Mouse (Mus musculus): ENCODE results near the gene Klk12. TPM values are rescaled to one million over a fixed set of nuclear protein-coding genes. Genes with fewer than 3 reads are reported as not detected.

Klk12 gene
- total and polyA plus RNA-seq, 3 experiments: not detected

- TF ChIP-seq POLR2A (IDR thresholded peaks at IDR 0.05; ENCODE audit: insufficient read depth, low read depth, low read length): no peak
- TF ChIP-seq EP300 (IDR thresholded peaks at IDR 0.05; ENCODE audit: insufficient read depth, low read depth, low read length): no peak
- TF ChIP-seq CTCF (IDR thresholded peaks at IDR 0.05): no peak
- DNase-seq: peak in 1 of 2 experiments; percentile 0
- Histone ChIP-seq H3K27me3 (ENCODE audit: control insufficient read depth, insufficient read depth, low read length) (no peaks in the 10 kb centered on the region), H3K4me1 (ENCODE audit: control insufficient read depth, insufficient read depth, low read length) (no peaks in the 10 kb centered on the region), H3K9ac (ENCODE audit: low read depth, low read length) (no peak overlapping the region), H3K27ac (no peak overlapping the region), H3K4me3 (no peak overlapping the region), H3K79me2 (replicated peaks; ENCODE audit: control insufficient read depth, insufficient read depth, low read length) (no peaks in the 10 kb centered on the region), H3K36me3 (ENCODE audit: control insufficient read depth, insufficient read depth, low read length) (no peaks in the 10 kb centered on the region)
- intact Hi-C loops (cut with DNase I): no loop called here
- 94% methylated on average over 6 of the region's 6 CpGs for WGBS
Measured at GRCm38 (mm10) chr7:43771916-43772315, 3.2 kb downstream of the Klk12 start.

GRCm38 (mm10) chr7:43772901-43773300, 4.2 kb downstream of the Klk12 start:
- Histone ChIP-seq H3K4me1 (ENCODE audit: control insufficient read depth, insufficient read depth, low read length) (no peaks in the 10 kb centered on the region), H3K4me3 (no peak overlapping the region), H3K36me3 (ENCODE audit: control insufficient read depth, insufficient read depth, low read length) (no peaks in the 10 kb centered on the region), H3K27me3 (ENCODE audit: control insufficient read depth, insufficient read depth, low read length) (no peaks in the 10 kb centered on the region), H3K27ac (no peak overlapping the region), H3K79me2 (replicated peaks; ENCODE audit: control insufficient read depth, insufficient read depth, low read length) (no peaks in the 10 kb centered on the region), H3K9ac (ENCODE audit: low read depth, low read length) (no peak overlapping the region)
- intact Hi-C loops (cut with DNase I): no loop called here
- 63% methylated on average over 3 of the region's 3 CpGs for WGBS
- TF ChIP-seq POLR2A (IDR thresholded peaks at IDR 0.05; ENCODE audit: insufficient read depth, low read depth, low read length) (no peak), CTCF (IDR thresholded peaks at IDR 0.05) (no peak), EP300 (IDR thresholded peaks at IDR 0.05; ENCODE audit: insufficient read depth, low read depth, low read length) (no peak)
- DNase-seq: peak in 1 of 2 experiments; percentile 0

- no peak for DNase-seq
- H3K36me3 ChIP-seq (ENCODE audit: control insufficient read depth, insufficient read depth, low read length): no peaks in the 10 kb centered on the region
- H3K9ac ChIP-seq (ENCODE audit: low read depth, low read length): no peak within 1 kb of the TSS
- no peaks in the 10 kb centered on the region for H3K27me3 ChIP-seq (ENCODE audit: control insufficient read depth, insufficient read depth, low read length)
- H3K79me2 ChIP-seq (replicated peaks; ENCODE audit: control insufficient read depth, insufficient read depth, low read length): no peaks in the 10 kb centered on the region
- intact Hi-C loops (cut with DNase I): no loop called here
- no peak for TF ChIP-seq EP300 (IDR thresholded peaks at IDR 0.05; ENCODE audit: insufficient read depth, low read depth, low read length)
- H3K4me1 ChIP-seq (ENCODE audit: control insufficient read depth, insufficient read depth, low read length): no peaks in the 10 kb centered on the region
- H3K4me3 ChIP-seq: no peak within 1 kb of the TSS
- no peak within 1 kb of the TSS for H3K27ac ChIP-seq
- 92% methylated on average over 5 of the region's 5 CpGs for WGBS
Measured at GRCm38 (mm10) chr7:43774364-43774763, 5.7 kb downstream of the Klk12 start, which contains the start of gene Klk11. Gene Klk11 (plus strand): TSS chr7:43774604.

- no peak overlapping the region for H3K27ac ChIP-seq
- H3K4me3 ChIP-seq: no peak overlapping the region
- DNase-seq: peak in 1 of 2 experiments; percentile 1
- H3K27me3 ChIP-seq (ENCODE audit: control insufficient read depth, insufficient read depth, low read length): no peaks in the 10 kb centered on the region
- no peaks in the 10 kb centered on the region for H3K4me1 ChIP-seq (ENCODE audit: control insufficient read depth, insufficient read depth, low read length)
- H3K9ac ChIP-seq (ENCODE audit: low read depth, low read length): no peak overlapping the region
- 72% methylated on average over 6 of the region's 6 CpGs for WGBS
- H3K79me2 ChIP-seq (replicated peaks; ENCODE audit: control insufficient read depth, insufficient read depth, low read length): no peaks in the 10 kb centered on the region
- H3K36me3 ChIP-seq (ENCODE audit: control insufficient read depth, insufficient read depth, low read length): no peaks in the 10 kb centered on the region
- intact Hi-C loops (cut with DNase I): no loop called here
- TF ChIP-seq POLR2A (IDR thresholded peaks at IDR 0.05; ENCODE audit: insufficient read depth, low read depth, low read length): no peak
- no peak for TF ChIP-seq EP300 (IDR thresholded peaks at IDR 0.05; ENCODE audit: insufficient read depth, low read depth, low read length)
- TF ChIP-seq CTCF (IDR thresholded peaks at IDR 0.05): no peak
Measured at GRCm38 (mm10) chr7:43774802-43775201, 6.1 kb downstream of the Klk12 start.

- peak in 1 of 2 experiments; percentile 1 for DNase-seq
- H3K27me3 ChIP-seq (ENCODE audit: control insufficient read depth, insufficient read depth, low read length): no peaks in the 10 kb centered on the region
- H3K36me3 ChIP-seq (ENCODE audit: control insufficient read depth, insufficient read depth, low read length): no peaks in the 10 kb centered on the region
- intact Hi-C loops (cut with DNase I): no loop called here
- WGBS: 60% methylated on average over 7 of the region's 7 CpGs
- no peak overlapping the region for H3K27ac ChIP-seq
- no peak overlapping the region for H3K9ac ChIP-seq (ENCODE audit: low read depth, low read length)
- TF ChIP-seq CTCF (IDR thresholded peaks at IDR 0.05) (no peak), EP300 (IDR thresholded peaks at IDR 0.05; ENCODE audit: insufficient read depth, low read depth, low read length) (no peak), POLR2A (IDR thresholded peaks at IDR 0.05; ENCODE audit: insufficient read depth, low read depth, low read length) (no peak)
- no peak overlapping the region for H3K4me3 ChIP-seq
- 0 out of 2 replicates have a peak, but pooled peaks cover 2% of the 10 kb centered on the region for H3K4me1 ChIP-seq (ENCODE audit: control insufficient read depth, insufficient read depth, low read length)
- H3K79me2 ChIP-seq (replicated peaks; ENCODE audit: control insufficient read depth, insufficient read depth, low read length): no peaks in the 10 kb centered on the region
Measured at GRCm38 (mm10) chr7:43775311-43776057, 6.8 kb downstream of the Klk12 start.

GRCm38 (mm10) chr7:43776506-43776905, 7.8 kb downstream of the Klk12 start:
- no peak overlapping the region for H3K27ac ChIP-seq
- no peaks in the 10 kb centered on the region for H3K36me3 ChIP-seq (ENCODE audit: control insufficient read depth, insufficient read depth, low read length)
- TF ChIP-seq CTCF (IDR thresholded peaks at IDR 0.05): no peak
- TF ChIP-seq EP300 (IDR thresholded peaks at IDR 0.05; ENCODE audit: insufficient read depth, low read depth, low read length): no peak
- no peak for TF ChIP-seq POLR2A (IDR thresholded peaks at IDR 0.05; ENCODE audit: insufficient read depth, low read depth, low read length)
- WGBS: 85% methylated on average over 5 of the region's 5 CpGs
- no peak overlapping the region for H3K9ac ChIP-seq (ENCODE audit: low read depth, low read length)
- intact Hi-C loops (cut with DNase I): no loop called here
- no peak overlapping the region for H3K4me3 ChIP-seq
- H3K27me3 ChIP-seq (ENCODE audit: control insufficient read depth, insufficient read depth, low read length): no peaks in the 10 kb centered on the region
- 0 out of 2 replicates have a peak, but pooled peaks cover 2% of the 10 kb centered on the region for H3K4me1 ChIP-seq (ENCODE audit: control insufficient read depth, insufficient read depth, low read length)
- H3K79me2 ChIP-seq (replicated peaks; ENCODE audit: control insufficient read depth, insufficient read depth, low read length): no peaks in the 10 kb centered on the region
- peak in 1 of 2 experiments; percentile 0 for DNase-seq
